Comparison of ENCODE assay signal across 8 mouse cellular contexts in genomic region chr10:7781214-7781613, GRCm38 (mm10). TPM values are rescaled to one million over a fixed set of nuclear protein-coding genes. Genes with fewer than 3 reads are reported as not detected.
DNase-seq lines count a peak whose midpoint lies in the region; ATAC-seq lines count a peak whose summit lies in the region.

No protein-coding gene starts in this region.

- no peaks in the 10 kb centered on the region for H3K27me3 ChIP-seq in kidney, embryonic 14.5 days (ENCODE audit: control insufficient read depth, insufficient read depth, low read length)
- H3K27me3 ChIP-seq in hindbrain, embryonic 16.5 days (replicated peaks; ENCODE audit: control insufficient read depth, insufficient read depth, low read length): no peaks in the 10 kb centered on the region
- no peaks in the 10 kb centered on the region for H3K27me3 ChIP-seq in midbrain, embryonic 14.5 days (ENCODE audit: control insufficient read depth, insufficient read depth, low read length)

- H3K9me3 ChIP-seq in kidney, embryonic 14.5 days (ENCODE audit: control insufficient read depth, low read length): no peaks in the 10 kb centered on the region
- no peaks in the 10 kb centered on the region for H3K9me3 ChIP-seq in hindbrain, embryonic 16.5 days (ENCODE audit: control insufficient read depth, low read length)
- H3K9me3 ChIP-seq in midbrain, embryonic 14.5 days (ENCODE audit: control insufficient read depth, low read length): no peaks in the 10 kb centered on the region

- peak overlapping the region; percentile 51 for H3K4me2 ChIP-seq in kidney, embryonic 14.5 days (replicated peaks; ENCODE audit: low read depth, low read length)
- H3K4me2 ChIP-seq in hindbrain, embryonic 16.5 days (ENCODE audit: low read length): peak overlapping the region; percentile 79
- peak overlapping the region; percentile 69 for H3K4me2 ChIP-seq in midbrain, embryonic 14.5 days (ENCODE audit: low read length)

- H3K27ac ChIP-seq in kidney, embryonic 14.5 days (ENCODE audit: low read depth, low read length): no peak overlapping the region
- H3K27ac ChIP-seq in hindbrain, embryonic 16.5 days (ENCODE audit: low read depth, low read length): no peak overlapping the region
- H3K27ac ChIP-seq in midbrain, embryonic 14.5 days (replicated peaks; ENCODE audit: low read depth, low read length): no peak overlapping the region

- DNase-seq in kidney, adult 18-20 months: no peak
- no peak for DNase-seq in midbrain, embryonic 14.5 days
- DNase-seq in urinary bladder, postnatal 36 days (ENCODE audit: low spot score in 2 of 2): no peak
- no peak for DNase-seq in right cerebral cortex, postnatal 25 days
- no peak for DNase-seq in kidney, postnatal 36 days

- H3K4me1 ChIP-seq in kidney, embryonic 14.5 days (ENCODE audit: control insufficient read depth, insufficient read depth, low read length): peaks cover 3% of the 10 kb centered on the region; the same call in 1 of the 2 replicates
- H3K4me1 ChIP-seq in hindbrain, embryonic 16.5 days (ENCODE audit: control insufficient read depth, insufficient read depth, low read depth, low read length): peaks cover 6% of the 10 kb centered on the region; the same call in 1 of the 2 replicates
- no peaks in the 10 kb centered on the region for H3K4me1 ChIP-seq in midbrain, embryonic 14.5 days (ENCODE audit: control insufficient read depth, insufficient read depth, low read length)

- peaks cover 12% of the 10 kb centered on the region; the same call in 1 of the 2 replicates for H3K36me3 ChIP-seq in kidney, embryonic 14.5 days (ENCODE audit: control insufficient read depth, insufficient read depth, low read length)
- H3K36me3 ChIP-seq in hindbrain, embryonic 16.5 days (ENCODE audit: control insufficient read depth, insufficient read depth, low read length): peaks cover 5% of the 10 kb centered on the region
- peaks cover 10% of the 10 kb centered on the region; the same call in 1 of the 2 replicates for H3K36me3 ChIP-seq in midbrain, embryonic 14.5 days (ENCODE audit: control insufficient read depth, insufficient read depth, low read length)

- WGBS in kidney, embryonic 14.5 days: 58% methylated on average over 3 of the region's 3 CpGs
- WGBS in hindbrain, embryonic 16.5 days: 53% methylated on average over 3 of the region's 3 CpGs
- WGBS in midbrain, embryonic 14.5 days: 56% methylated on average over 3 of the region's 3 CpGs

- peak overlapping the region; percentile 23; the same call in 1 of the 2 replicates for H3K9ac ChIP-seq in kidney, embryonic 14.5 days (ENCODE audit: low read depth, low read length)
- peak overlapping the region; percentile 95 for H3K9ac ChIP-seq in hindbrain, embryonic 16.5 days (ENCODE audit: low read depth, low read length)
- peak overlapping the region; percentile 81; the same call in 1 of the 2 replicates for H3K9ac ChIP-seq in midbrain, embryonic 14.5 days (replicated peaks; ENCODE audit: low read length)

- ATAC-seq in kidney, embryonic 14.5 days (ENCODE audit: low FRiP score, low TSS enrichment): peak; percentile 11; the same call in 1 of the 2 replicates
- ATAC-seq in common myeloid progenitor, adult 5-6 weeks (replicated peaks; ENCODE audit: low read depth, poor library complexity, severe bottlenecking): peak; percentile 4; the same call in 1 of the 2 replicates
- peak; percentile 38 for ATAC-seq in hindbrain, embryonic 16.5 days
- ATAC-seq in midbrain, embryonic 14.5 days (ENCODE audit: low FRiP score, low TSS enrichment): peak; percentile 15; the same call in 1 of the 2 replicates

- peak overlapping the region; percentile 81 for H3K4me3 ChIP-seq in kidney, embryonic 14.5 days (ENCODE audit: low read length)
- H3K4me3 ChIP-seq in hindbrain, embryonic 16.5 days (ENCODE audit: low read length): peak overlapping the region; percentile 100
- H3K4me3 ChIP-seq in midbrain, embryonic 14.5 days (replicated peaks; ENCODE audit: low read depth, low read length): peak overlapping the region; percentile 82

RNA-seq across cellular contexts. Expression of gene Ginm1, which starts 11.4 kb away (rescaled TPM):
- polyA plus RNA-seq in kidney, embryonic 14.5 days (2014; fragmentation: Nextera tagmentation; extraction: Ambion mirVana): 74.1 and 84.3 TPM in 2 replicates
- 51.2 and 67.1 TPM in 2 replicates for total RNA-seq in common myeloid progenitor, adult 5-6 weeks (2017)
- 57.2 and 57.5 TPM in 2 replicates for polyA plus RNA-seq in hindbrain, embryonic 16.5 days (2015; fragmentation: Nextera tagmentation; extraction: Ambion mirVana)
- 39.4 and 48.1 TPM in 2 replicates for polyA plus RNA-seq in midbrain, embryonic 14.5 days (2014; fragmentation: Nextera tagmentation; extraction: Ambion mirVana)

RNA-seq across cellular contexts. Expression of gene Ppil4, which starts 11.5 kb away (rescaled TPM):
- 36.9 and 40.8 TPM in 2 replicates for polyA plus RNA-seq in kidney, embryonic 14.5 days (2014; fragmentation: Nextera tagmentation; extraction: Ambion mirVana)
- total RNA-seq in common myeloid progenitor, adult 5-6 weeks (2017): 91.6 and 100 TPM in 2 replicates
- polyA plus RNA-seq in hindbrain, embryonic 16.5 days (2015; fragmentation: Nextera tagmentation; extraction: Ambion mirVana): 42.8 and 46.8 TPM in 2 replicates
- polyA plus RNA-seq in midbrain, embryonic 14.5 days (2014; fragmentation: Nextera tagmentation; extraction: Ambion mirVana): 51.9 and 54.7 TPM in 2 replicates

RNA-seq across cellular contexts. Expression of gene Zc3h12d, which starts 51.1 kb away (rescaled TPM):
- 0.16 and 0.18 TPM in 2 replicates for polyA plus RNA-seq in kidney, embryonic 14.5 days (2014; fragmentation: Nextera tagmentation; extraction: Ambion mirVana)
- 0.44 and 0.64 TPM in 2 replicates for total RNA-seq in common myeloid progenitor, adult 5-6 weeks (2017)
- 0.15 and 0.21 TPM in 2 replicates for polyA plus RNA-seq in hindbrain, embryonic 16.5 days (2015; fragmentation: Nextera tagmentation; extraction: Ambion mirVana)
- 0.13 TPM in 2 replicates for polyA plus RNA-seq in midbrain, embryonic 14.5 days (2014; fragmentation: Nextera tagmentation; extraction: Ambion mirVana)

RNA-seq across cellular contexts. Expression of gene Katna1, which starts 55.4 kb away (rescaled TPM):
- 49.4 and 63.7 TPM in 2 replicates for polyA plus RNA-seq in kidney, embryonic 14.5 days (2014; fragmentation: Nextera tagmentation; extraction: Ambion mirVana)
- 57.2 and 80.5 TPM in 2 replicates for total RNA-seq in common myeloid progenitor, adult 5-6 weeks (2017)
- 26.2 and 26.6 TPM in 2 replicates for polyA plus RNA-seq in hindbrain, embryonic 16.5 days (2015; fragmentation: Nextera tagmentation; extraction: Ambion mirVana)
- 24.6 and 33.4 TPM in 2 replicates for polyA plus RNA-seq in midbrain, embryonic 14.5 days (2014; fragmentation: Nextera tagmentation; extraction: Ambion mirVana)

Comparison
In these comparisons a context has a peak if more than half of its experiments do, and no peak if none do; other contexts are left out.
1. H3K9ac ChIP-seq: peak in every context shown above with its lines; median percentile 95 in hindbrain, embryonic 16.5 days; 81 in midbrain, embryonic 14.5 days; 23 in kidney, embryonic 14.5 days.